Mouse (Mus musculus) neural tube, embryonic 13.5 days (tissue): ENCODE results near the gene Gm49345. TPM values are rescaled to one million over a fixed set of nuclear protein-coding genes. Genes with fewer than 3 reads are reported as not detected.

Experiments
- ATAC-seq: fragments of 200-750 bp; cut with Nextera tagmentation; 2 replicates; pipeline ENCODE4 v1.8.0; 2017; ENCODE audit warnings: low read depth, mild to moderate bottlenecking, moderate TSS enrichment, moderate library complexity
- H3K27ac ChIP-seq: fragments of 300-500 bp; sonication (generic); replicated peaks from 2 replicates; pipeline ENCODE4 v1.5.1; 2015; ENCODE audit warnings: moderate library complexity, mild to moderate bottlenecking, inconsistent platforms
- H3K27me3 ChIP-seq: fragments of 300-500 bp; sonication (generic); 2 replicates; pipeline ENCODE4 v1.6.1; 2015; ENCODE audit warnings: mild to moderate bottlenecking, inconsistent platforms
- H3K36me3 ChIP-seq: fragments of 300-500 bp; sonication (generic); 2 replicates; pipeline ENCODE4 v1.6.1; 2015; ENCODE audit warnings: mild to moderate bottlenecking, inconsistent platforms
- H3K4me1 ChIP-seq: fragments of 300-500 bp; sonication (generic); replicated peaks from 2 replicates; pipeline ENCODE4 v1.6.1; 2015; ENCODE audit warnings: inconsistent platforms
- H3K4me2 ChIP-seq: fragments of 300-500 bp; sonication (generic); 2 replicates; pipeline ENCODE4 v1.6.1; 2015; ENCODE audit warnings: inconsistent platforms, mild to moderate bottlenecking, moderate library complexity
- H3K4me3 ChIP-seq: fragments of 300-500 bp; sonication (generic); 2 replicates; pipeline ENCODE4 v1.5.1; 2015; ENCODE audit warnings: mild to moderate bottlenecking, inconsistent platforms
- H3K9ac ChIP-seq: fragments of 300-500 bp; sonication (generic); 2 replicates; pipeline ENCODE4 v1.6.1; 2015; ENCODE audit warnings: moderate library complexity, mild to moderate bottlenecking, inconsistent platforms
- H3K9me3 ChIP-seq: fragments of 300-500 bp; sonication (generic); 2 replicates; pipeline ENCODE4 v1.6.1; 2016; ENCODE audit warnings: inconsistent platforms
- WGBS: fragments of 180-500 bp; shearing (Covaris S2); methylation state at CpG from one replicate; pipeline ENCODE4 v1.1.7; 2015; 5-methylcytosine and 5-hydroxymethylcytosine counted together
- polyA plus RNA-seq: library from polyadenylated mRNA; unstranded; fragments of >200 nt; fragmentation: Nextera tagmentation; extraction: Ambion mirVana; gene quantifications from 2 replicates; pipeline ENCODE4 v1.2.1, GENCODE M21; 2015

Gm49345 gene
- polyA plus RNA-seq, 1 experiment from 2014 or later, result not detected

- ATAC-seq, result peak; percentile 100
- WGBS, result under 1% methylated on average over 44 of the region's 44 CpGs
- H3K27ac ChIP-seq, result peak overlapping the region; percentile 82
Observed at GRCm38 (mm10) chr13:67552505-67553346, 84.8 kb downstream of the Gm49345 start.

GRCm38 (mm10) chr13:67545941-67546340 is 91.6 kb downstream of the Gm49345 start:
- 74% methylated on average over 1 of the region's 1 CpGs for WGBS
- no peak overlapping the region for H3K4me3 ChIP-seq
- no peak for ATAC-seq

More at GRCm38 (mm10) chr13:67552505-67553346, 84.8 kb downstream of the Gm49345 start:
- Histone ChIP-seq H3K27me3 (0 out of 2 replicates have a peak, but pooled peaks cover 4% of the 10 kb centered on the region), H3K4me2 (peak overlapping the region; percentile 72), H3K9me3 (no peaks in the 10 kb centered on the region), H3K4me1 (peaks cover 28% of the 10 kb centered on the region), H3K36me3 (no peaks in the 10 kb centered on the region), H3K9ac (peak overlapping the region; percentile 85), H3K4me3 (peak overlapping the region; percentile 80)

More at GRCm38 (mm10) chr13:67545941-67546340, 91.6 kb downstream of the Gm49345 start:
- Histone ChIP-seq H3K4me2 (no peak overlapping the region), H3K9ac (no peak overlapping the region), H3K9me3 (peaks cover 7% of the 10 kb centered on the region), H3K36me3 (peaks cover 49% of the 10 kb centered on the region), H3K4me1 (peaks cover 9% of the 10 kb centered on the region), H3K27ac (no peak overlapping the region), H3K27me3 (no peaks in the 10 kb centered on the region)

Other genes starting within 250 kb of the Gm49345 start
- 3.8 and 4.2 TPM in 2 replicates for gene Zfp429, start 237.9 kb downstream of the Gm49345 start, polyA plus RNA-seq
- gene Zfp459, start 216.4 kb downstream of the Gm49345 start, polyA plus RNA-seq, result 0.73 and 0.91 TPM in 2 replicates
- 5.6 and 6.5 TPM in 2 replicates for gene Zfp874a, start 186.1 kb downstream of the Gm49345 start, polyA plus RNA-seq
- gene Zfp874b, start 153.5 kb downstream of the Gm49345 start, polyA plus RNA-seq, result 2.5 TPM in 2 replicates
- gene Zfp58, start 137.2 kb downstream of the Gm49345 start, polyA plus RNA-seq, result 12.8 and 14.2 TPM in 2 replicates
- gene Gm26965, start 111.6 kb downstream of the Gm49345 start, polyA plus RNA-seq, result not detected in 2 replicates
- gene Zfp87, start 111.6 kb downstream of the Gm49345 start, polyA plus RNA-seq, result 31.8 and 33.5 TPM in 2 replicates
- gene Zfp748, start 83.9 kb downstream of the Gm49345 start, polyA plus RNA-seq, result 14.0 and 15.5 TPM in 2 replicates
- gene Zfp729b, start 28.1 kb downstream of the Gm49345 start, polyA plus RNA-seq, result 4.5 and 5.0 TPM in 2 replicates
- 2.6 and 2.7 TPM in 2 replicates for gene Zfp729a, start within 50 bp of the Gm49345 start, polyA plus RNA-seq
- 13.0 and 15.4 TPM in 2 replicates for gene Zfp738, start 49.3 kb upstream of the Gm49345 start, polyA plus RNA-seq
- gene Zfp65, start 91.4 kb upstream of the Gm49345 start, polyA plus RNA-seq, result 8.5 and 9.5 TPM in 2 replicates
- gene Zfp85, start 117.5 kb upstream of the Gm49345 start, polyA plus RNA-seq, result 7.2 and 8.0 TPM in 2 replicates
- gene Zfp493, start 141.9 kb upstream of the Gm49345 start, polyA plus RNA-seq, result 2.4 and 2.8 TPM in 2 replicates
- 12.8 TPM in 2 replicates for gene Zfp273, start 176.0 kb upstream of the Gm49345 start, polyA plus RNA-seq
- 6.5 and 8.7 TPM in 2 replicates for gene Gm10037, start 193.3 kb upstream of the Gm49345 start, polyA plus RNA-seq
- not detected in 2 replicates for gene BC048507, start 225.6 kb upstream of the Gm49345 start, polyA plus RNA-seq